Mouse (Mus musculus): ENCODE results near the gene Gan. TPM values are rescaled to one million over a fixed set of nuclear protein-coding genes. Genes with fewer than 3 reads are reported as not detected.

Gene Gan
- polyA plus RNA-seq, 1 experiment from 2014 or later = 3.7 TPM

DNA sequence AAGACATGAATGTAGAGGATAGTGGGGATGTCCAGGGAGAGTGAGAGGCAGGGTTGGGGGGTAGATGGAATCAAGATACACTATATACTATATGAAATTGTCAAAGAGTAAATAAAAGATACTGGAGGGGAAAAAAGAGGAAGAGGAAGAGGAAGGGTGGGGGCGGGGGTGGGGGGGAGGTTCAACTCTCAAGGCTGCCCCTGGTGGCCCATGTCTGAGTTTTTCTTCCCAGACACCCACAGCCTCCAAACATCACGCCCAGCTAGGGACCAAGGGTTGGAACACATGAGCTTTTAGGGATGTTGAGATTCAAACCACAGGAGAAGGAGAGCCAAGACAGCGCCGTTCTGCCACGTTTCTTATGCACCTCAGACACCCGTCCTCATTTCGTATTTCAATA is 75.3 kb downstream of the Gan start:
- no peaks in the 10 kb centered on the region for H3K4me1 ChIP-seq (replicated peaks; ENCODE audit: control insufficient read depth, insufficient read depth, low read length)
- no peak overlapping the region for H3K4me2 ChIP-seq (ENCODE audit: low read length)
- ATAC-seq = no peak
- H3K9me3 ChIP-seq (ENCODE audit: control insufficient read depth, low read length) = no peaks in the 10 kb centered on the region
- no peak overlapping the region for H3K9ac ChIP-seq (replicated peaks; ENCODE audit: low read depth, low read length)
- H3K27me3 ChIP-seq (replicated peaks; ENCODE audit: control insufficient read depth, insufficient read depth, low read length) = no peaks in the 10 kb centered on the region
- WGBS = 83% methylated on average over 7 of the region's 7 CpGs
- H3K27ac ChIP-seq (ENCODE audit: low read length) = no peak overlapping the region
- no peak overlapping the region for H3K4me3 ChIP-seq (replicated peaks; ENCODE audit: low read length)
- no peaks in the 10 kb centered on the region for H3K36me3 ChIP-seq (ENCODE audit: control insufficient read depth, insufficient read depth)

DNA sequence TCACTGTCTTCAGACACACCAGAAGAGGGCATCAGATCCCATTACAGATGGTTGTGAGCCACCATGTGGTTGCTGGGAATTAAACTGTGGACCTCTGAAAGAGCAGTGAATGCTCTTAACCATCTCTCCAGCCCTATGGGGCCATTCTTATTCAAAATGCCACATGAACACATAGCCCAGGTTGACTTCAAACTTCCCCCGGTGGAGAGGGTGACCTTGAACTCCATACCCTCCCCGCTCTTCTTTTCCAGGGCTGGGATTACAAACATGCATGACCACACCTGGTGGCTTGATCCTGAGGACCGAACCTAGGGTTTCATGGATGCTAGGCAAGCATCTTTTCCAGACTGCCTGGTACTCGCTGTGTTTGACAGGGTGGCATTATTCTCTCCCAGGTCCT is 78.6 kb downstream of the Gan start:
- whole genome bisulfite sequencing = 93% methylated on average over 4 of the region's 4 CpGs
- Histone ChIP-seq H3K4me2 (ENCODE audit: low read length) (no peak overlapping the region), H3K27ac (ENCODE audit: low read length) (no peak overlapping the region), H3K4me3 (replicated peaks; ENCODE audit: low read length) (no peak overlapping the region), H3K36me3 (ENCODE audit: control insufficient read depth, insufficient read depth) (no peaks in the 10 kb centered on the region), H3K27me3 (replicated peaks; ENCODE audit: control insufficient read depth, insufficient read depth, low read length) (no peaks in the 10 kb centered on the region), H3K9me3 (ENCODE audit: control insufficient read depth, low read length) (no peaks in the 10 kb centered on the region), H3K4me1 (replicated peaks; ENCODE audit: control insufficient read depth, insufficient read depth, low read length) (no peaks in the 10 kb centered on the region), H3K9ac (replicated peaks; ENCODE audit: low read depth, low read length) (no peak overlapping the region)
- no peak for ATAC-seq

DNA sequence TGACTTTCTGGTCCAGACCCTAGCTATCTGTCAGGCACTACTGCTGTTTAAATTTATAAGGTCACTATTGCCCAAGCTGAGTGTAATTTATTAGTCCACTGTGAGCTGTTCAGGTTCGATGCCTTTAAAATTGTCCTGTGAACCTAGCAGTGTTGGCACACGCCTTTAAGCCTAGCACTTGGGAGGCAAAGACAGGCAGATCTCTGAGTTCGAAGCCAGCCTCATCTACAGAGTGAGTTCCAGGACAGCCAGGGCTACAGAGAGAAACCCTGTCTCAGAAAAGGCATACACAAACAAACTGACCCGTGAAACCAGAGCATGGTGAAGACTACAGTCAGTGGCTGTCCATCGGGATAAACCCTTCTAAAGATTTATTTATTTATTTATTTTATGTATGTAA is 82.4 kb downstream of the Gan start:
- no peaks in the 10 kb centered on the region for H3K27me3 ChIP-seq (replicated peaks; ENCODE audit: control insufficient read depth, insufficient read depth, low read length)
- WGBS = 91% methylated on average over 5 of the region's 5 CpGs

DNA sequence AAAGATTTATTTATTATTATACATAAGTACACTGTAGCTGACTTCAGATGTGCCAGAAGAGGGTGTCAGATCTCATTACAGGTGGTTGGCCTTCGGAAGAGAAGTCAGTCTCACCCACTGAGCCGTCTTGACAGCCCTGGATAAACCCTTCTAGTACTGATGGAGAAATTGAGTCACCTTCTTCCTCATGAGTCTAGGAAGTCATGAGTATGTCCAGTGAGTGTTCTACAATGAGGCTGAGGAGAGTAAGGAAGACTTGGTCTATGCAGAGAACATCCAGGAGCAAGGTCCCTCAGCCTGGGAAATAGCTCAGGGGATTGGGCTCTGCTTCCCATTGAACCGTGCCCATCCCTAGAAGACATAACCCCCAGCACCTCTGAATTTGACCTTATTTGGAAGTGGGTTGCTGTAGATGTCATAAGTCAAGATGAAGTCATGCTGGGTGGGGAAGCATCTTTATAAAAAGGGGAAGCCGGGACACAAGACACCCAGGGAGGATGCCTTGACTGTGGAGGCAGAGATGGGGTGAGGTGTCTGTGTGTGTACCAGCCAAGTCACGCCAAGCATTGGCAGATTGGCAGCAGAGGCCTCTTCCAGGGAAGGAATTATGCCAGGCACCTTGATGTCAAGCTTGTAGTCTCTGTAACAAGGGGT is 83.0 kb downstream of the Gan start:
- Histone ChIP-seq H3K27ac (ENCODE audit: low read length) (no peak overlapping the region), H3K4me1 (replicated peaks; ENCODE audit: control insufficient read depth, insufficient read depth, low read length) (no peaks in the 10 kb centered on the region), H3K4me3 (replicated peaks; ENCODE audit: low read length) (no peak overlapping the region), H3K27me3 (replicated peaks; ENCODE audit: control insufficient read depth, insufficient read depth, low read length) (no peaks in the 10 kb centered on the region), H3K4me2 (ENCODE audit: low read length) (no peak overlapping the region), H3K36me3 (ENCODE audit: control insufficient read depth, insufficient read depth) (no peaks in the 10 kb centered on the region), H3K9me3 (ENCODE audit: control insufficient read depth, low read length) (no peaks in the 10 kb centered on the region), H3K9ac (replicated peaks; ENCODE audit: low read depth, low read length) (no peak overlapping the region)
- ATAC-seq = no peak
- 86% methylated on average over 5 of the region's 5 CpGs for WGBS

More for the DNA sequence above, 82.4 kb downstream of the Gan start:
- no peak overlapping the region for H3K9ac ChIP-seq (replicated peaks; ENCODE audit: low read depth, low read length)
- no peaks in the 10 kb centered on the region for H3K9me3 ChIP-seq (ENCODE audit: control insufficient read depth, low read length)
- H3K27ac ChIP-seq (ENCODE audit: low read length) = no peak overlapping the region
- no peak for ATAC-seq
- no peaks in the 10 kb centered on the region for H3K36me3 ChIP-seq (ENCODE audit: control insufficient read depth, insufficient read depth)
- no peaks in the 10 kb centered on the region for H3K4me1 ChIP-seq (replicated peaks; ENCODE audit: control insufficient read depth, insufficient read depth, low read length)
- H3K4me2 ChIP-seq (ENCODE audit: low read length) = no peak overlapping the region
- H3K4me3 ChIP-seq (replicated peaks; ENCODE audit: low read length) = no peak overlapping the region

DNA sequence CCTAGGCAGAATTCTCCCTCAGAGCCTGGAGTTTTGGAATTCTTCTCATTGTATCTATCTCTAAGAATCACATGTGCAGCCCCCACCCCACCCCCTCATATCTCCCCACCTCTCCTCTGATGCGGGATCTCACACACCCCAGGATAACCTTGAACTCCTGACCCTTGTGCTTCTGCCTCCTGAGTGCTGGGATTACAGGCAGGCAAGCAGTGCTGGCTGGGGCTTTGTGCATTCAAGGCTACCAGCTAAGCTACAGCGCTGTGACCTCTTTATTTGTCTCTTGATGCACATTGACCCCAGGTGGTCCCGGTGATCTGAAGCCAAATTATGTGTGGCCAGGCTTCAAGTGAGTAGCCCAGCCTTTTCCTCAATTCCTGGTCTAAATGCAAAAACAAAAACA is 83.9 kb downstream of the Gan start:
- H3K9me3 ChIP-seq (ENCODE audit: control insufficient read depth, low read length) = no peaks in the 10 kb centered on the region
- 21% methylated on average over 3 of the region's 3 CpGs for WGBS
- H3K4me2 ChIP-seq (ENCODE audit: low read length) = no peak overlapping the region
- no peaks in the 10 kb centered on the region for H3K36me3 ChIP-seq (ENCODE audit: control insufficient read depth, insufficient read depth)
- no peaks in the 10 kb centered on the region for H3K4me1 ChIP-seq (replicated peaks; ENCODE audit: control insufficient read depth, insufficient read depth, low read length)
- H3K9ac ChIP-seq (replicated peaks; ENCODE audit: low read depth, low read length) = no peak overlapping the region
- H3K4me3 ChIP-seq (replicated peaks; ENCODE audit: low read length) = no peak overlapping the region
- no peaks in the 10 kb centered on the region for H3K27me3 ChIP-seq (replicated peaks; ENCODE audit: control insufficient read depth, insufficient read depth, low read length)
- no peak overlapping the region for H3K27ac ChIP-seq (ENCODE audit: low read length)
- ATAC-seq = no peak

DNA sequence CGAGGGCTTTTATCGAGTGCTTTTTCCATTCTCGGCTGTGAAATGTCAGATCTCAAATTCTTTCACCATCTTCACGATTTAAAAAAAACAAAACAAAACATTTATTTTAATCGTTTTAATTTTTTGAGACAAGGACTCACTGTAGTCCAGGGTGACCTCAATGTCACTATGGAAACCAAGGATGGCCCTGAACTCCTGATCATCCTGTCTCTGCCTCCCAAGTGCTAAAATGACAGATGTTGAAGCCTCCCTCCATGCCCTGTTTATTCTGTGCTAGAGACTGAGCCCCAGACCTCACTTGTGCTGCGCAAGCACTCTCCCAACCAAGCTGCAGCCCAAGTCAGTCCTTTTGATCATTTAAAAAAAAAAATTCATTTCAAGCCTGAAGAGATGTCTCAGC is 84.4 kb downstream of the Gan start:
- no peaks in the 10 kb centered on the region for H3K4me1 ChIP-seq (replicated peaks; ENCODE audit: control insufficient read depth, insufficient read depth, low read length)
- 76% methylated on average over 6 of the region's 6 CpGs for WGBS
- H3K9ac ChIP-seq (replicated peaks; ENCODE audit: low read depth, low read length) = no peak overlapping the region
- H3K27ac ChIP-seq (ENCODE audit: low read length) = no peak overlapping the region
- H3K9me3 ChIP-seq (ENCODE audit: control insufficient read depth, low read length) = no peaks in the 10 kb centered on the region
- no peak for ATAC-seq
- no peak overlapping the region for H3K4me2 ChIP-seq (ENCODE audit: low read length)
- H3K27me3 ChIP-seq (replicated peaks; ENCODE audit: control insufficient read depth, insufficient read depth, low read length) = no peaks in the 10 kb centered on the region
- no peak overlapping the region for H3K4me3 ChIP-seq (replicated peaks; ENCODE audit: low read length)
- no peaks in the 10 kb centered on the region for H3K36me3 ChIP-seq (ENCODE audit: control insufficient read depth, insufficient read depth)

DNA sequence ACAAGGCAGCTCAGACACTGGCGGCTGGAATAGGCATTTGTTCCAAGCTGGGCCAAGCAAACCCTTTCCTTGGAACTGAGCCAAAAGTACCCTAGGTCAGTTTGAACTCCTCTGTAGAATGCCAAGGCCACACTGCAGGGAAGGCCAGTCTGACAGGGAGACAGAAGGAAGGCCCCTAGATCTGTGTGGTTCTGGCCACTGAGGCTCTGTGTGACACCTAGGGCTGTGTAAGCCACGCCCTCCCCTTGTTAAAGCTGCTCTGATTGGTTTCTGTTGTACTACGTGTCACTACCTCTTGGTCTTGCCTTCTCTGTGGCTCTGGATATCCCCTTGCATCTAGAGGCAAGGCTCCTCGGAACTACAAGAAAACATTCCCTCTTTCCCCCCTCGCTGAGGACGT is 86.7 kb downstream of the Gan start:
- no peaks in the 10 kb centered on the region for H3K36me3 ChIP-seq (ENCODE audit: control insufficient read depth, insufficient read depth)
- H3K4me1 ChIP-seq (replicated peaks; ENCODE audit: control insufficient read depth, insufficient read depth, low read length) = no peaks in the 10 kb centered on the region
- H3K9me3 ChIP-seq (ENCODE audit: control insufficient read depth, low read length) = no peaks in the 10 kb centered on the region
- H3K27me3 ChIP-seq (replicated peaks; ENCODE audit: control insufficient read depth, insufficient read depth, low read length) = no peaks in the 10 kb centered on the region
- H3K4me3 ChIP-seq (replicated peaks; ENCODE audit: low read length) = no peak overlapping the region
- no peak overlapping the region for H3K27ac ChIP-seq (ENCODE audit: low read length)
- H3K9ac ChIP-seq (replicated peaks; ENCODE audit: low read depth, low read length) = no peak overlapping the region
- no peak for ATAC-seq
- no peak overlapping the region for H3K4me2 ChIP-seq (ENCODE audit: low read length)
- 48% methylated on average over 6 of the region's 6 CpGs for WGBS

DNA sequence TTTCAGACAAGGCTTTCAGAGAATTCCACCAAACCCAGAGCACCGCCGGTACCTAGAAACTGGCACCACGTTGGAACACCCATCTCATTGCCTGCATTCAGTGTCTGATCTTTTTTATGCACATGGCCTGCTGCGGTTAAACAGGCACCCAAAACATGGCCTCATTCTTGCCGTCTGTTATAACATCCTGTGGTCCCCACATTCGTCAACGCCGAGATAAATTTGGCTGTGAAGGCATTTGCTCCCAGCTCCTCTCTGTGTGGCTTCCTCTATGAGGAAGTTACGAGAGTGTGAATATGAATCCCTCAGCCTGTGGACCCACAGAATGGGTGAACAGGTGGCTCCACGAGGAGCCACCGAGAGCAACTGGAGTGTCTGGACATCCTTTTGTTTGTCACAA is 90.4 kb downstream of the Gan start:
- H3K27me3 ChIP-seq (replicated peaks; ENCODE audit: control insufficient read depth, insufficient read depth, low read length) = no peaks in the 10 kb centered on the region
- H3K4me2 ChIP-seq (ENCODE audit: low read length) = no peak overlapping the region
- H3K9me3 ChIP-seq (ENCODE audit: control insufficient read depth, low read length) = no peaks in the 10 kb centered on the region
- no peak overlapping the region for H3K27ac ChIP-seq (ENCODE audit: low read length)
- ATAC-seq = no peak
- H3K36me3 ChIP-seq (ENCODE audit: control insufficient read depth, insufficient read depth) = no peaks in the 10 kb centered on the region
- no peak overlapping the region for H3K4me3 ChIP-seq (replicated peaks; ENCODE audit: low read length)
- WGBS = 86% methylated on average over 11 of the region's 11 CpGs
- no peak overlapping the region for H3K9ac ChIP-seq (replicated peaks; ENCODE audit: low read depth, low read length)
- H3K4me1 ChIP-seq (replicated peaks; ENCODE audit: control insufficient read depth, insufficient read depth, low read length) = no peaks in the 10 kb centered on the region

DNA sequence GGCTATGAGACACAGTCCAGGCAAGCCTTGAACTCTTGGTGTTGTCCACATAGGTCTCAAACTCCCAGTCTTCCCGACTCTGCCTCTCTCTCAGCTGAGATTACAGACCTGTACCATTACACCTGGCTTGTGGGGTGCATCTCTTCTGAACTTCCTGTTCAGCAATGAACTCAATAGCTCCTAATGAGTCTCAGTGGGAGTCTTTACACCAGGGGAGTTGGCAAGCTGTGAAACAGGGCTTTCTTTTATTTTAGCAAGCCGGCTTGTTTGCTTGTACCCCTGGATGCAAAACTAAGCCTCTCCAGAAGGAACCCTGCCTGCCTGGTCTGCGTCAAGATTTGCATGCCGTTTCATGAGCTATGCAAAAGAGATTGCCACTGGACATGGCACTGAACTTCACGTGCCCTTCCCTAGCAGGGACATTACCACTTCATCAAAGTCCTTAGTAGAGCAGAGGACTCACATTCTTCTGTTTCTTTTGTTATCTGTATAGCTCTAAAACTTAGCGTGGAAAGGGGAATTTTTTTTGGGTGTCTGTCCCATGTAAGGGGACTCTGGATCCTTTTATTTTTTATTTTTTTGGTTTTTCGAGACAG is 93.2 kb downstream of the Gan start:
- H3K4me2 ChIP-seq (ENCODE audit: low read length) = no peak overlapping the region
- no peak for ATAC-seq
- H3K36me3 ChIP-seq (ENCODE audit: control insufficient read depth, insufficient read depth) = no peaks in the 10 kb centered on the region
- WGBS = 27% methylated on average over 7 of the region's 7 CpGs
- H3K27me3 ChIP-seq (replicated peaks; ENCODE audit: control insufficient read depth, insufficient read depth, low read length) = no peaks in the 10 kb centered on the region
- H3K9ac ChIP-seq (replicated peaks; ENCODE audit: low read depth, low read length) = no peak overlapping the region
- H3K9me3 ChIP-seq (ENCODE audit: control insufficient read depth, low read length) = no peaks in the 10 kb centered on the region
- no peak overlapping the region for H3K27ac ChIP-seq (ENCODE audit: low read length)
- no peak overlapping the region for H3K4me3 ChIP-seq (replicated peaks; ENCODE audit: low read length)
- H3K4me1 ChIP-seq (replicated peaks; ENCODE audit: control insufficient read depth, insufficient read depth, low read length) = peaks cover 4% of the 10 kb centered on the region

DNA sequence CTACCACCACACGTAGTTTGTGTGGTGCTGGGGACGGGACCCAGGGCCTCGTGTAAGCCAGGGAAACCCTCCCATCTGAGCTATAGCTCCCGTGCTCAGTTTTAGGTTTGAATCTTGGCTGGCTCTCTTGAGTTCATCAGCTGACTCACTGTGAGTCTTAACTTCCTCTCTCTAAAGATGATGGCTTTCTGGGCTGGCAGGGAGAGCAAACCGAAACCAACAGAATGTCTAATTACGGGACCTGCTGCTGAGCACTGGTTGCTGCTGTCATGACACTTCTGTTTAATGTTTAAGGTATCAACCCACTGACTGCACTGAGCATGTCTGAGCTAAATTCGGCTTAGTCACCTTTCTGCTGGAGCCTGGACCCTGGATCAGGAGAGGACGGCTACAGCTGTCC is 94.7 kb downstream of the Gan start:
- H3K4me2 ChIP-seq (ENCODE audit: low read length) = no peak overlapping the region
- H3K9ac ChIP-seq (replicated peaks; ENCODE audit: low read depth, low read length) = no peak overlapping the region
- no peaks in the 10 kb centered on the region for H3K36me3 ChIP-seq (ENCODE audit: control insufficient read depth, insufficient read depth)
- no peaks in the 10 kb centered on the region for H3K9me3 ChIP-seq (ENCODE audit: control insufficient read depth, low read length)
- H3K27ac ChIP-seq (ENCODE audit: low read length) = no peak overlapping the region
- H3K27me3 ChIP-seq (replicated peaks; ENCODE audit: control insufficient read depth, insufficient read depth, low read length) = no peaks in the 10 kb centered on the region
- WGBS = 97% methylated on average over 8 of the region's 8 CpGs
- H3K4me1 ChIP-seq (replicated peaks; ENCODE audit: control insufficient read depth, insufficient read depth, low read length) = peaks cover 4% of the 10 kb centered on the region
- no peak overlapping the region for H3K4me3 ChIP-seq (replicated peaks; ENCODE audit: low read length)
- ATAC-seq = no peak

Measured in forebrain, embryonic 16.5 days (tissue).